Mouse (Mus musculus): Measurements from ENCODE around the gene Cfap52. TPM values are rescaled to one million over a fixed set of nuclear protein-coding genes. Genes with fewer than 3 reads are reported as not detected.

Cfap52 gene
- polyA plus RNA-seq (2014; fragmentation: Illumina TruSeq; extraction: RNeasy Lipid Tissue Mini Kit (QIAGEN cat#74804); ENCODE audit: low read depth, low replicate concordance) = not detected

GRCm38 (mm10) chr11:67965242-67965883 lies at the start of gene Cfap52:
Gene Cfap52, minus strand, starts transcription at chr11:67965651.

GRCm38 (mm10) chr11:67965905-67966878 lies 741 bp upstream of the Cfap52 start, which contains the start of gene Stx8:
Gene Stx8, plus strand, starts transcription at chr11:67966193.

GRCm38 (mm10) chr11:67921827-67922754 lies 43.4 kb downstream of the Cfap52 start, which contains the start of gene Usp43:
Gene Usp43, minus strand, starts transcription at chr11:67922153.

Other genes starting within 250 kb of the Cfap52 start
- not detected for gene Glp2r, start 194.5 kb downstream of the Cfap52 start, polyA plus RNA-seq (2014; fragmentation: Illumina TruSeq; extraction: RNeasy Lipid Tissue Mini Kit (QIAGEN cat#74804); ENCODE audit: low read depth, low replicate concordance)
- gene Gsg1l2, start 191.0 kb downstream of the Cfap52 start, polyA plus RNA-seq (2014; fragmentation: Illumina TruSeq; extraction: RNeasy Lipid Tissue Mini Kit (QIAGEN cat#74804); ENCODE audit: low read depth, low replicate concordance) = not detected
- 263 TPM for gene Dhrs7c, start 167.5 kb downstream of the Cfap52 start, polyA plus RNA-seq (2014; fragmentation: Illumina TruSeq; extraction: RNeasy Lipid Tissue Mini Kit (QIAGEN cat#74804); ENCODE audit: low read depth, low replicate concordance)
- gene Usp43, start 43.5 kb downstream of the Cfap52 start, polyA plus RNA-seq (2014; fragmentation: Illumina TruSeq; extraction: RNeasy Lipid Tissue Mini Kit (QIAGEN cat#74804); ENCODE audit: low read depth, low replicate concordance) = 1.2 TPM
- gene Stx8, start 542 bp upstream of the Cfap52 start, polyA plus RNA-seq (2014; fragmentation: Illumina TruSeq; extraction: RNeasy Lipid Tissue Mini Kit (QIAGEN cat#74804); ENCODE audit: low read depth, low replicate concordance) = 24.8 TPM

Data from heart, adult 10 weeks (tissue).